Mouse (Mus musculus): ENCODE data around the gene Sema4d. TPM values are rescaled to one million over a fixed set of nuclear protein-coding genes. Genes with fewer than 3 reads are reported as not detected.

Gene Sema4d
- polyA plus RNA-seq, 1 experiment from 2014 or later = 17.4 TPM

DNA sequence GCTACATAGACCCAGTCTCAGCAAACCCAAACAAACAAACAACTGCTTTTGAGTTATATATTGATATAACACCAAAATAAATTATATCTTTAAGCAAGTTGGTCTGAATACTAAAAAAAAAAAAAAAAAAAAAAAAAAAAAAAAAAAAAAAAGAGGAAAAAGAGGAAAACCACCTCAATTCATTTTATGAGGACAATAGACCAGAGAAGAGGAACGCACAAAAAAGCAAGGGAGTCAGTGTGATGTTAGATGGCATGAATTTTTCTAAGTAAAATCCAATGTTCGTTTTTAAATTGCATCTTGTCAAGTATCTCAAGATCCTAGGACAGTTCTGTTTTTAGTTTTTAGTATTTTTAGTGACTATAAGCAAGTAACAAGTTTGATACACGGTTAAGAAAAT is 152.1 kb downstream of the Sema4d start:
- Histone ChIP-seq H3K4me2 (ENCODE audit: low read length) (no peak overlapping the region), H3K4me3 (ENCODE audit: control insufficient read depth in 1 of 2, insufficient read depth in 1 of 2, low read depth in 1 of 2, low read length in 2 of 2) (no peak overlapping the region), H3K4me1 (ENCODE audit: control insufficient read depth in 2 of 2, insufficient read depth in 2 of 2, low read length in 2 of 2) (no peaks in the 10 kb centered on the region), H3K36me3 (ENCODE audit: control insufficient read depth, insufficient read depth, low read length) (no peaks in the 10 kb centered on the region), H3K27me3 (ENCODE audit: control insufficient read depth, insufficient read depth, low read length) (no peaks in the 10 kb centered on the region), H3K27ac (replicated peaks in 1 of 2; ENCODE audit: control insufficient read depth in 1 of 2, insufficient read depth in 1 of 2, low read depth in 2 of 2, low read length in 2 of 2) (no peak overlapping the region), H3K9ac (ENCODE audit: low read length) (no peak overlapping the region), H3K9me3 (ENCODE audit: control insufficient read depth, low read length) (no peaks in the 10 kb centered on the region)
- WGBS = 85% methylated on average over 3 of the region's 3 CpGs
- no peak for ATAC-seq (ENCODE audit: insufficient number of reproducible peaks, insufficient read depth, low FRiP score, low read depth)

GRCm38 (mm10) chr13:51638958-51639357 is 154.6 kb downstream of the Sema4d start:
- Histone ChIP-seq H3K27ac (replicated peaks in 1 of 2; ENCODE audit: control insufficient read depth in 1 of 2, insufficient read depth in 1 of 2, low read depth in 2 of 2, low read length in 2 of 2) (no peak overlapping the region), H3K9me3 (ENCODE audit: control insufficient read depth, low read length) (no peaks in the 10 kb centered on the region), H3K9ac (ENCODE audit: low read length) (no peak overlapping the region), H3K4me1 (ENCODE audit: control insufficient read depth in 2 of 2, insufficient read depth in 2 of 2, low read length in 2 of 2) (no peaks in the 10 kb centered on the region), H3K4me2 (ENCODE audit: low read length) (no peak overlapping the region), H3K27me3 (ENCODE audit: control insufficient read depth, insufficient read depth, low read length) (no peaks in the 10 kb centered on the region), H3K4me3 (ENCODE audit: control insufficient read depth in 1 of 2, insufficient read depth in 1 of 2, low read depth in 1 of 2, low read length in 2 of 2) (no peak overlapping the region), H3K36me3 (ENCODE audit: control insufficient read depth, insufficient read depth, low read length) (no peaks in the 10 kb centered on the region)
- no peak for ATAC-seq (ENCODE audit: insufficient number of reproducible peaks, insufficient read depth, low FRiP score, low read depth)
- 81% methylated on average over 4 of the region's 4 CpGs for WGBS

Small RNA genes within 50 kb of the gene (microRNA-seq; reads per million reads assigned to microRNA genes)
- not detected for gene Gm23566

Other genes starting within 250 kb of the Sema4d start
- gene Shc3, start 224.3 kb downstream of the Sema4d start, polyA plus RNA-seq (2014; fragmentation: Nextera tagmentation; extraction: Ambion mirVana) = 0.12 TPM in 1 of 2 replicates, not detected in the other
- gene Cks2, start 148.5 kb downstream of the Sema4d start, polyA plus RNA-seq (2014; fragmentation: Nextera tagmentation; extraction: Ambion mirVana) = 280 and 300 TPM in 2 replicates
- 26.0 and 27.7 TPM in 2 replicates for gene Secisbp2, start 142.1 kb downstream of the Sema4d start, polyA plus RNA-seq (2014; fragmentation: Nextera tagmentation; extraction: Ambion mirVana)
- 41.4 and 41.6 TPM in 2 replicates for gene Gadd45g, start 52.9 kb upstream of the Sema4d start, polyA plus RNA-seq (2014; fragmentation: Nextera tagmentation; extraction: Ambion mirVana)